In genomic region chr8:53775511-53775910, GRCm38 (mm10) we compare ENCODE assay signal across 19 mouse cellular contexts.
"Had no signal": no experiment of that assay in that cellular context is flagged by ENCODE, and none has a peak within 500 bp of the region (broad histone marks: within the 10 kb centered on the region; RNA-seq: fewer than 3 reads in every experiment).

No protein-coding gene starts in this region.

- DNase-seq: lung, adult 18-20 months; lung, postnatal 14 days; retina, postnatal 1 day; right cerebral cortex, adult 18-20 months; right cerebral cortex, postnatal 25 days; right cerebral cortex, postnatal 4 days; spleen, adult 18-20 months; thymus, adult 18-20 months; thymus, postnatal 14 days; thymus, postnatal 36 days had no signal

- H3K36me3 ChIP-seq: limb, embryonic 15.5 days; liver, embryonic 12.5 days; midbrain, embryonic 10.5 days; midbrain, embryonic 13.5 days; neural tube, embryonic 13.5 days; neural tube, embryonic 15.5 days had no signal

- ATAC-seq: liver, embryonic 12.5 days; midbrain, embryonic 13.5 days; midbrain, embryonic 16.5 days had no signal

- H3K4me2 ChIP-seq: limb, embryonic 15.5 days; liver, embryonic 12.5 days; midbrain, embryonic 13.5 days; neural tube, embryonic 13.5 days; neural tube, embryonic 15.5 days had no signal

- H3K27me3 ChIP-seq: limb, embryonic 15.5 days; liver, embryonic 12.5 days; midbrain, embryonic 13.5 days; neural tube, embryonic 13.5 days; neural tube, embryonic 15.5 days had no signal

- H3K4me3 ChIP-seq: limb, embryonic 15.5 days; liver, embryonic 12.5 days; midbrain, embryonic 10.5 days; midbrain, embryonic 13.5 days; myocyte; neural tube, embryonic 13.5 days; neural tube, embryonic 15.5 days had no signal

- H3K27ac ChIP-seq: limb, embryonic 15.5 days; liver, embryonic 12.5 days; liver, embryonic 14.5 days; midbrain, embryonic 10.5 days; midbrain, embryonic 13.5 days; neural tube, embryonic 13.5 days; neural tube, embryonic 15.5 days had no signal

- H3K4me1 ChIP-seq: limb, embryonic 15.5 days; liver, embryonic 12.5 days; midbrain, embryonic 10.5 days; midbrain, embryonic 13.5 days; neural tube, embryonic 13.5 days; neural tube, embryonic 15.5 days had no signal

- H3K9ac ChIP-seq: limb, embryonic 15.5 days; liver, embryonic 12.5 days; liver, embryonic 14.5 days; midbrain, embryonic 13.5 days; neural tube, embryonic 13.5 days; neural tube, embryonic 15.5 days had no signal

- H3K9me3 ChIP-seq: limb, embryonic 15.5 days; liver, embryonic 12.5 days; midbrain, embryonic 10.5 days; midbrain, embryonic 13.5 days; neural tube, embryonic 13.5 days; neural tube, embryonic 15.5 days had no signal
